Mouse (Mus musculus) frontal cortex, adult 2 months (tissue): ENCODE data around the gene Olfr830. TPM values are rescaled to one million over a fixed set of nuclear protein-coding genes. Genes with fewer than 3 reads are reported as not detected.
"Not testable (repeated sequence)": the region's sequence is repeated elsewhere in the genome, so short reads cannot be mapped to it uniquely, and the experiment has no call there.

Experiments used
- DNase-seq, 2 experiments: peaks; one replicate each; pipeline ENCODE4 v3.0.0; 2022; ENCODE audit warnings: low spot score in 1 of 2; ENCODE audit errors: extremely low spot score in 1 of 2
- polyA plus RNA-seq: library from polyadenylated mRNA; depleted of rRNA; stranded (reverse); fragments of >200 nt; gene quantifications from 2 replicates; pipeline ENCODE4 v1.2.3, GENCODE M21; 2012; rRNA removed

Olfr830 gene
- not detected in 2 replicates for polyA plus RNA-seq

- DNase-seq, result no peak
These were observed at the start of gene Olfr830 for GRCm38 (mm10) chr9:18874393-18874792. Olfr830 (plus strand) TSS chr9:18874693.

- no peak for DNase-seq
These were observed 19.9 kb upstream of the Olfr830 start, which contains the start of gene Olfr829 for GRCm38 (mm10) chr9:18854633-18855032. Olfr829 (plus strand) TSS chr9:18854933.

GRCm38 (mm10) chr9:18907699-18908098 is 33.2 kb downstream of the Olfr830 start:
- DNase-seq, result not testable (repeated sequence)

- DNase-seq, result not testable (repeated sequence)
These were observed 53.4 kb downstream of the Olfr830 start for GRCm38 (mm10) chr9:18927921-18928320.

Other genes starting within 250 kb of the Olfr830 start
- gene Muc16, start 200.2 kb upstream of the Olfr830 start, polyA plus RNA-seq, result 0.36 TPM in 1 of 2 replicates, not detected in the other
- gene Olfr24, start 110.7 kb upstream of the Olfr830 start, polyA plus RNA-seq, result 0.04 and 0.17 TPM in 2 replicates
- not detected in 2 replicates for gene Olfr828, start 55.2 kb upstream of the Olfr830 start, polyA plus RNA-seq
- gene Olfr829, start 19.8 kb upstream of the Olfr830 start, polyA plus RNA-seq, result not detected in 2 replicates
- not detected in 2 replicates for gene Olfr832, start 62.4 kb downstream of the Olfr830 start, polyA plus RNA-seq
- gene Olfr834, start 113.3 kb downstream of the Olfr830 start, polyA plus RNA-seq, result not detected in 2 replicates
- gene Olfr835, start 158.0 kb downstream of the Olfr830 start, polyA plus RNA-seq, result not detected in 2 replicates
- not detected in 2 replicates for gene Olfr836, start 245.7 kb downstream of the Olfr830 start, polyA plus RNA-seq